Mouse (Mus musculus): ENCODE measurements around the gene Sept11. TPM values are rescaled to one million over a fixed set of nuclear protein-coding genes. Genes with fewer than 3 reads are reported as not detected.

Sept11 gene
- polyA plus RNA-seq, 1 experiment from 2014 or later: 195 TPM

- Histone ChIP-seq H3K27me3 (no peaks in the 10 kb centered on the region), H3K4me1 (peaks cover 94% of the 10 kb centered on the region), H3K9me3 (replicated peaks) (no peaks in the 10 kb centered on the region), H3K4me3 (replicated peaks) (no peak overlapping the region), H3K9ac (no peak overlapping the region), H3K36me3 (no peaks in the 10 kb centered on the region), H3K4me2 (replicated peaks) (no peak overlapping the region), H3K27ac (replicated peaks) (0 out of 2 replicates have a peak overlapping the region, but pooled peaks have one; percentile 76)
- no peak for ATAC-seq (ENCODE audit: insufficient number of reproducible peaks, low FRiP score, low TSS enrichment, low read depth)
- 71% methylated on average over 3 of the region's 3 CpGs for WGBS
Measured at GRCm38 (mm10) chr5:93128765-93129164, 35.5 kb downstream of the Sept11 start.

GRCm38 (mm10) chr5:93129953-93130352 lies 36.7 kb downstream of the Sept11 start:
- peaks cover 95% of the 10 kb centered on the region for H3K4me1 ChIP-seq
- no peak overlapping the region for H3K9ac ChIP-seq
- H3K9me3 ChIP-seq (replicated peaks): no peaks in the 10 kb centered on the region
- WGBS: 13% methylated on average over 4 of the region's 4 CpGs
- no peak overlapping the region for H3K4me3 ChIP-seq (replicated peaks)
- H3K36me3 ChIP-seq: no peaks in the 10 kb centered on the region
- ATAC-seq (ENCODE audit: insufficient number of reproducible peaks, low FRiP score, low TSS enrichment, low read depth): peak; percentile 61
- H3K27me3 ChIP-seq: no peaks in the 10 kb centered on the region
- H3K4me2 ChIP-seq (replicated peaks): no peak overlapping the region
- peak overlapping the region; percentile 81 for H3K27ac ChIP-seq (replicated peaks)

GRCm38 (mm10) chr5:93131401-93131800 lies 38.2 kb downstream of the Sept11 start:
- Histone ChIP-seq H3K9ac (peak overlapping the region; percentile 10; the same call in 1 of the 2 replicates), H3K4me3 (replicated peaks) (no peak overlapping the region), H3K4me2 (replicated peaks) (0 out of 2 replicates have a peak overlapping the region, but pooled peaks have one; percentile 3), H3K36me3 (no peaks in the 10 kb centered on the region), H3K9me3 (replicated peaks) (no peaks in the 10 kb centered on the region), H3K4me1 (peaks cover 96% of the 10 kb centered on the region), H3K27ac (replicated peaks) (peak overlapping the region; percentile 81), H3K27me3 (no peaks in the 10 kb centered on the region)
- WGBS: 14% methylated on average over 4 of the region's 4 CpGs
- peak; percentile 8; the same call in 1 of the 2 replicates for ATAC-seq (ENCODE audit: insufficient number of reproducible peaks, low FRiP score, low TSS enrichment, low read depth)

GRCm38 (mm10) chr5:93133445-93134244 lies 40.4 kb downstream of the Sept11 start:
- H3K4me2 ChIP-seq (replicated peaks): peak overlapping the region; percentile 33
- no peaks in the 10 kb centered on the region for H3K9me3 ChIP-seq (replicated peaks)
- WGBS: 22% methylated on average over 10 of the region's 10 CpGs
- ATAC-seq (ENCODE audit: insufficient number of reproducible peaks, low FRiP score, low TSS enrichment, low read depth): peak; percentile 40; the same call in 1 of the 2 replicates
- peaks cover 89% of the 10 kb centered on the region for H3K4me1 ChIP-seq
- H3K4me3 ChIP-seq (replicated peaks): 0 out of 2 replicates have a peak overlapping the region, but pooled peaks have one; percentile 9
- no peaks in the 10 kb centered on the region for H3K36me3 ChIP-seq
- H3K27me3 ChIP-seq: no peaks in the 10 kb centered on the region
- no peak overlapping the region for H3K9ac ChIP-seq
- H3K27ac ChIP-seq (replicated peaks): peak overlapping the region; percentile 81

- no peaks in the 10 kb centered on the region for H3K9me3 ChIP-seq (replicated peaks)
- H3K4me2 ChIP-seq (replicated peaks): no peak overlapping the region
- 64% methylated on average over 10 of the region's 10 CpGs for WGBS
- H3K4me3 ChIP-seq (replicated peaks): no peak overlapping the region
- H3K36me3 ChIP-seq: peaks cover 12% of the 10 kb centered on the region; the same call in 1 of the 2 replicates
- H3K27me3 ChIP-seq: no peaks in the 10 kb centered on the region
- H3K4me1 ChIP-seq: peaks cover 70% of the 10 kb centered on the region
- peak overlapping the region; percentile 87; the same call in 1 of the 2 replicates for H3K27ac ChIP-seq (replicated peaks)
- H3K9ac ChIP-seq: no peak overlapping the region
- no peak for ATAC-seq (ENCODE audit: insufficient number of reproducible peaks, low FRiP score, low TSS enrichment, low read depth)
Measured at GRCm38 (mm10) chr5:93135368-93136107, 42.3 kb downstream of the Sept11 start.

- H3K9me3 ChIP-seq (replicated peaks): no peaks in the 10 kb centered on the region
- WGBS: 44% methylated on average over 5 of the region's 5 CpGs
- no peak overlapping the region for H3K9ac ChIP-seq
- no peaks in the 10 kb centered on the region for H3K27me3 ChIP-seq
- H3K4me3 ChIP-seq (replicated peaks): no peak overlapping the region
- H3K4me2 ChIP-seq (replicated peaks): peak overlapping the region; percentile 19; the same call in 1 of the 2 replicates
- H3K4me1 ChIP-seq: peaks cover 55% of the 10 kb centered on the region
- peak; percentile 59 for ATAC-seq (ENCODE audit: insufficient number of reproducible peaks, low FRiP score, low TSS enrichment, low read depth)
- peak overlapping the region; percentile 87 for H3K27ac ChIP-seq (replicated peaks)
- peaks cover 28% of the 10 kb centered on the region; the same call in 1 of the 2 replicates for H3K36me3 ChIP-seq
Measured at GRCm38 (mm10) chr5:93136956-93137586, 43.8 kb downstream of the Sept11 start.

GRCm38 (mm10) chr5:93139350-93139749 lies 46.1 kb downstream of the Sept11 start:
- Histone ChIP-seq H3K9ac (no peak overlapping the region), H3K9me3 (replicated peaks) (no peaks in the 10 kb centered on the region), H3K27ac (replicated peaks) (no peak overlapping the region), H3K4me2 (replicated peaks) (no peak overlapping the region), H3K36me3 (peaks cover 35% of the 10 kb centered on the region; the same call in 1 of the 2 replicates), H3K27me3 (no peaks in the 10 kb centered on the region), H3K4me3 (replicated peaks) (no peak overlapping the region), H3K4me1 (peaks cover 37% of the 10 kb centered on the region)
- ATAC-seq (ENCODE audit: insufficient number of reproducible peaks, low FRiP score, low TSS enrichment, low read depth): no peak
- 90% methylated on average over 9 of the region's 9 CpGs for WGBS

GRCm38 (mm10) chr5:93140747-93141146 lies 47.5 kb downstream of the Sept11 start:
- H3K9ac ChIP-seq: no peak overlapping the region
- WGBS: 80% methylated on average over 5 of the region's 5 CpGs
- H3K27me3 ChIP-seq: no peaks in the 10 kb centered on the region
- peaks cover 34% of the 10 kb centered on the region for H3K4me1 ChIP-seq
- H3K36me3 ChIP-seq: peaks cover 35% of the 10 kb centered on the region; the same call in 1 of the 2 replicates
- no peak overlapping the region for H3K27ac ChIP-seq (replicated peaks)
- H3K9me3 ChIP-seq (replicated peaks): no peaks in the 10 kb centered on the region
- H3K4me3 ChIP-seq (replicated peaks): no peak overlapping the region
- H3K4me2 ChIP-seq (replicated peaks): no peak overlapping the region
- ATAC-seq (ENCODE audit: insufficient number of reproducible peaks, low FRiP score, low TSS enrichment, low read depth): no peak

GRCm38 (mm10) chr5:93143360-93144091 lies 50.3 kb downstream of the Sept11 start:
- no peak overlapping the region for H3K4me3 ChIP-seq (replicated peaks)
- no peak overlapping the region for H3K9ac ChIP-seq
- no peaks in the 10 kb centered on the region for H3K27me3 ChIP-seq
- WGBS: 55% methylated on average over 12 of the region's 12 CpGs
- peaks cover 42% of the 10 kb centered on the region; the same call in 1 of the 2 replicates for H3K36me3 ChIP-seq
- ATAC-seq (ENCODE audit: insufficient number of reproducible peaks, low FRiP score, low TSS enrichment, low read depth): no peak
- H3K4me1 ChIP-seq: peaks cover 21% of the 10 kb centered on the region
- no peaks in the 10 kb centered on the region for H3K9me3 ChIP-seq (replicated peaks)
- no peak overlapping the region for H3K4me2 ChIP-seq (replicated peaks)
- H3K27ac ChIP-seq (replicated peaks): 0 out of 2 replicates have a peak overlapping the region, but pooled peaks have one; percentile 23

GRCm38 (mm10) chr5:93144874-93145273 lies 51.6 kb downstream of the Sept11 start:
- Histone ChIP-seq H3K27ac (replicated peaks) (no peak overlapping the region), H3K9ac (no peak overlapping the region), H3K4me3 (replicated peaks) (no peak overlapping the region), H3K27me3 (no peaks in the 10 kb centered on the region), H3K36me3 (peaks cover 39% of the 10 kb centered on the region; the same call in 1 of the 2 replicates), H3K4me1 (peaks cover 29% of the 10 kb centered on the region), H3K9me3 (replicated peaks) (no peaks in the 10 kb centered on the region), H3K4me2 (replicated peaks) (no peak overlapping the region)
- ATAC-seq (ENCODE audit: insufficient number of reproducible peaks, low FRiP score, low TSS enrichment, low read depth): no peak; the same call in 1 of the 2 replicates
- WGBS: 16% methylated on average over 5 of the region's 5 CpGs

All from embryonic facial prominence, embryonic 15.5 days (tissue).